ENCODE assay signal across 1 mouse cellular context in the genomic region with DNA sequence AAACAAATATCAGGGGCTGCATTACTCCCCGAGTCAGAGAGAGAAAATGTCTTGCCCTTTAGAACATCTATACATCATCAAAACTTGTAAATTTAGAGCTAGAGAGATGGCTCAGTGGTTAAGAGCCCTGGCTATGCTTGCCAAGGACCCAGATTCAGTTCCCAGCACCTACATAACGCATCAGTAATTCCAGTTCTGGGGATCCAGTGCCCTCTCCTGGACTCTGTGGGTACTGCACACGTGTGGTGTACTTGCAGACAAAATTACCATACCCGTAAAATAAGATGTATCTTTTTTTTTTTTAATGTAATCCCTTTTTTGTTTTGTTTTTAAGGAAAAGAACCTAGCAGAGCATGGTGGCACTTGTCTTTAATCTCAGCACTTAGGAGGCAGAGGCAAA.
A peak's percentile ranks its signal among the peaks of the same experiment; 100 is the strongest.
TF ChIP-seq lines count a peak whose summit lies in the region.

No protein-coding gene starts in this region.

TF ChIP-seq in MEL, 35 proteins besides CTCF, POLR2A, EP300 and RAD21:
- no peak for TF ChIP-seq MAFK (IDR thresholded peaks at IDR 0.05; ENCODE audit: borderline replicate concordance, low read depth, low read length)
- TF ChIP-seq UBTF (IDR thresholded peaks at IDR 0.05; ENCODE audit: borderline replicate concordance, insufficient read depth, low read depth, low read length): no peak
- TF ChIP-seq POLR2AphosphoS2 (IDR thresholded peaks at IDR 0.05; ENCODE audit: low read length): no peak
- peak; percentile 35 for TF ChIP-seq SMC3 (IDR thresholded peaks at IDR 0.05; ENCODE audit: low read depth, low read length)
